ENCODE assay signal across 21 mouse cellular contexts in the genomic region with DNA sequence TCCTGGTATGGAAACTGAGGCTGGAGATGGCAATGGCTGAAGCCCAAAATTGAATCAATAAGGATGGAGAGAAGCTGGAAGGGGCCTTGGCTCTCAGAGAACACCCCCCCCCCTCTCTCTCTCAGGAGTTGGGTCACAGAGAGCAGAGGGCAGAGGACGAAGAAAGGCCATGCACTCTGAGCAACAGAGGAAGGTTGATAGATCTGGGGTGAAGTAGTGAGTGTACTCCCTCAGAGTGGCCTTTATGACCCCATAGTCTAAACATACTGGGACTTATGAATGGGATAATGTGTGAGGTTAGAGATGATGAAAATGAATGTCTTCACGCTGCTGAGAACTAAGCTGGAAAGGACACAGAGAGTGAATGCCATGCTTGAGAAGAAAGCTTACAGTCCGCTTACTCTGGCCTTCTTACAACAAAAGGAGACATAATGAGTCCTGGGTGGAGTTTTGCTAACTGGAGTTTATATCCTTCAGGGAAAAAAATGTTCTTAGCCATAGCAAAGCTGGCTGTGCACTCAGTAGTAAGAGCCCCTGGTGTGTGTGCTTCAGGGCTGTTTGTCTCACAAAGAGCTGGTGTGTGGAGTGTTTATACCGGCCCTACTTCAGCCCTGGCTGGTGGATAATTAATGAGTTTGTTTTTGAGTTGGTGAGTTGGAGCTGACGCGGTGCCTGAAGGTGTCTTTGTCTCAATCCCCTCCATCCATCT.
A peak's percentile ranks its signal among the peaks of the same experiment; 100 is the strongest.
DNase-seq lines count a peak whose midpoint lies in the region; ATAC-seq and TF ChIP-seq lines count a peak whose summit lies in the region.
"Had no signal": no experiment of that assay in that cellular context is flagged by ENCODE, and none has a peak within 500 bp of the region (broad histone marks: within the 10 kb centered on the region; RNA-seq: fewer than 3 reads in every experiment).

No protein-coding gene starts in this region.

- no peak for DNase-seq in midbrain, embryonic 10.5 days (ENCODE audit: low spot score)
- no peak for DNase-seq in midbrain, embryonic 11.5 days (ENCODE audit: low spot score, missing footprints)
- peak; percentile 50 for DNase-seq in embryo, embryonic 10.5 days (ENCODE audit: low spot score)
- peak; percentile 54 for DNase-seq in forebrain, embryonic 14.5 days (ENCODE audit: low spot score)
- no peak for DNase-seq in lung, postnatal 0 days (ENCODE audit: low spot score)
- DNase-seq in ovary, postnatal 36 days (ENCODE audit: low spot score), result no peak
- DNase-seq: adrenal gland, adult 2 months; B cell, adult 2 months; cerebellum, adult 9-11 months; heart, adult 18-20 months; heart, postnatal 36 days; kidney, adult 8-10 months; kidney, postnatal 25 days; lung, postnatal 10 days; right cerebral cortex, adult 18-20 months; thymus, postnatal 36 days had no signal

- H3K4me2 ChIP-seq in midbrain, embryonic 11.5 days, result no peak overlapping the region
- no peak overlapping the region for H3K4me2 ChIP-seq in forebrain, embryonic 14.5 days (ENCODE audit: low read length)
- H3K4me2 ChIP-seq in neural tube, embryonic 12.5 days (replicated peaks), result no peak overlapping the region
- no peak overlapping the region for H3K4me2 ChIP-seq in lung, postnatal 0 days (replicated peaks; ENCODE audit: low read depth, low read length)
- H3K4me2 ChIP-seq in kidney, embryonic 14.5 days (replicated peaks; ENCODE audit: low read depth, low read length), result no peak overlapping the region
- H3K4me2 ChIP-seq: heart, embryonic 13.5 days; limb, embryonic 15.5 days; liver, embryonic 15.5 days had no signal

- TF ChIP-seq CTCF in lung, postnatal 0 days (IDR thresholded peaks at IDR 0.05), result no peak

- no peaks in the 10 kb centered on the region for H3K9me3 ChIP-seq in midbrain, embryonic 10.5 days (replicated peaks)
- no peaks in the 10 kb centered on the region for H3K9me3 ChIP-seq in midbrain, embryonic 11.5 days (ENCODE audit: control insufficient read depth, low read length)
- no peaks in the 10 kb centered on the region for H3K9me3 ChIP-seq in forebrain, embryonic 14.5 days (replicated peaks; ENCODE audit: control insufficient read depth, low read length)
- no peaks in the 10 kb centered on the region for H3K9me3 ChIP-seq in neural tube, embryonic 12.5 days
- H3K9me3 ChIP-seq in lung, postnatal 0 days (ENCODE audit: low read length), result no peaks in the 10 kb centered on the region
- H3K9me3 ChIP-seq in kidney, embryonic 14.5 days (ENCODE audit: control insufficient read depth, low read length), result no peaks in the 10 kb centered on the region
- H3K9me3 ChIP-seq: heart, embryonic 13.5 days; limb, embryonic 15.5 days; liver, embryonic 15.5 days had no signal

- no peaks in the 10 kb centered on the region for H3K36me3 ChIP-seq in midbrain, embryonic 10.5 days
- H3K36me3 ChIP-seq in midbrain, embryonic 11.5 days (ENCODE audit: control insufficient read depth, insufficient read depth, low read length), result no peaks in the 10 kb centered on the region
- H3K36me3 ChIP-seq in forebrain, embryonic 14.5 days (ENCODE audit: control insufficient read depth, insufficient read depth, low read length), result no peaks in the 10 kb centered on the region
- no peaks in the 10 kb centered on the region for H3K36me3 ChIP-seq in neural tube, embryonic 12.5 days
- H3K36me3 ChIP-seq in lung, postnatal 0 days (ENCODE audit: insufficient read depth, low read length), result no peaks in the 10 kb centered on the region
- no peaks in the 10 kb centered on the region for H3K36me3 ChIP-seq in kidney, embryonic 14.5 days (ENCODE audit: control insufficient read depth, insufficient read depth, low read length)
- H3K36me3 ChIP-seq: heart, embryonic 13.5 days; limb, embryonic 15.5 days; liver, embryonic 15.5 days had no signal

- no peaks in the 10 kb centered on the region for H3K27me3 ChIP-seq in midbrain, embryonic 10.5 days (ENCODE audit: low read depth, poor library complexity, severe bottlenecking)
- no peaks in the 10 kb centered on the region for H3K27me3 ChIP-seq in midbrain, embryonic 11.5 days (ENCODE audit: control insufficient read depth, insufficient read depth, low read length)
- no peaks in the 10 kb centered on the region for H3K27me3 ChIP-seq in forebrain, embryonic 14.5 days (replicated peaks; ENCODE audit: control insufficient read depth, insufficient read depth, low read length)
- no peaks in the 10 kb centered on the region for H3K27me3 ChIP-seq in neural tube, embryonic 12.5 days (replicated peaks)
- H3K27me3 ChIP-seq in lung, postnatal 0 days (replicated peaks; ENCODE audit: insufficient read depth, low read length), result no peaks in the 10 kb centered on the region
- no peaks in the 10 kb centered on the region for H3K27me3 ChIP-seq in kidney, embryonic 14.5 days (ENCODE audit: control insufficient read depth, insufficient read depth, low read length)
- H3K27me3 ChIP-seq: heart, embryonic 13.5 days; limb, embryonic 15.5 days; liver, embryonic 15.5 days had no signal

- TF ChIP-seq EP300 in lung, postnatal 0 days (IDR thresholded peaks at IDR 0.05), result no peak

- H3K9ac ChIP-seq in midbrain, embryonic 11.5 days (ENCODE audit: low read length), result no peak overlapping the region
- no peak overlapping the region for H3K9ac ChIP-seq in forebrain, embryonic 14.5 days (ENCODE audit: low read length)
- H3K9ac ChIP-seq in neural tube, embryonic 12.5 days, result no peak overlapping the region
- no peak overlapping the region for H3K9ac ChIP-seq in lung, postnatal 0 days (replicated peaks; ENCODE audit: low read depth)
- H3K9ac ChIP-seq in kidney, embryonic 14.5 days (ENCODE audit: low read depth, low read length), result no peak overlapping the region
- H3K9ac ChIP-seq: heart, embryonic 13.5 days; limb, embryonic 15.5 days; liver, embryonic 15.5 days had no signal

- H3K4me3 ChIP-seq in midbrain, embryonic 10.5 days, result no peak overlapping the region
- H3K4me3 ChIP-seq in midbrain, embryonic 11.5 days (ENCODE audit: low read depth, low read length), result no peak overlapping the region
- H3K4me3 ChIP-seq in forebrain, embryonic 14.5 days (ENCODE audit: low read depth, low read length), result no peak overlapping the region
- no peak overlapping the region for H3K4me3 ChIP-seq in neural tube, embryonic 12.5 days
- H3K4me3 ChIP-seq in lung, postnatal 0 days (ENCODE audit: low read depth, low read length), result no peak overlapping the region
- no peak overlapping the region for H3K4me3 ChIP-seq in kidney, embryonic 14.5 days (ENCODE audit: low read length)
- H3K4me3 ChIP-seq: heart, embryonic 13.5 days; limb, embryonic 15.5 days; liver, embryonic 15.5 days had no signal

- H3K4me1 ChIP-seq in midbrain, embryonic 10.5 days, result peaks cover 11% of the 10 kb centered on the region
- H3K4me1 ChIP-seq in midbrain, embryonic 11.5 days (ENCODE audit: control insufficient read depth, insufficient read depth, low read length), result 0 out of 2 replicates have a peak, but pooled peaks cover 2% of the 10 kb centered on the region
- H3K4me1 ChIP-seq in forebrain, embryonic 14.5 days (ENCODE audit: control insufficient read depth, insufficient read depth, low read length), result peaks cover 10% of the 10 kb centered on the region
- H3K4me1 ChIP-seq in neural tube, embryonic 12.5 days, result 0 out of 2 replicates have a peak, but pooled peaks cover 2% of the 10 kb centered on the region
- no peaks in the 10 kb centered on the region for H3K4me1 ChIP-seq in lung, postnatal 0 days (ENCODE audit: insufficient read depth, low read depth, low read length)
- H3K4me1 ChIP-seq in kidney, embryonic 14.5 days (ENCODE audit: control insufficient read depth, insufficient read depth, low read length), result no peaks in the 10 kb centered on the region
- H3K4me1 ChIP-seq: limb, embryonic 15.5 days had no signal

- H3K27ac ChIP-seq in midbrain, embryonic 10.5 days (replicated peaks), result peak overlapping the region; percentile 55; the same call in 1 of the 2 replicates
- no peak overlapping the region for H3K27ac ChIP-seq in midbrain, embryonic 11.5 days (ENCODE audit: low read depth, low read length)
- H3K27ac ChIP-seq in forebrain, embryonic 14.5 days (ENCODE audit: low read depth, low read length), result 0 out of 2 replicates have a peak overlapping the region, but pooled peaks have one; percentile 29
- no peak overlapping the region for H3K27ac ChIP-seq in neural tube, embryonic 12.5 days
- no peak overlapping the region for H3K27ac ChIP-seq in lung, postnatal 0 days (ENCODE audit: low read length)
- H3K27ac ChIP-seq in kidney, embryonic 14.5 days (ENCODE audit: low read depth, low read length), result no peak overlapping the region
- H3K27ac ChIP-seq: heart, embryonic 13.5 days; limb, embryonic 15.5 days; liver, embryonic 15.5 days had no signal

- WGBS in midbrain, embryonic 10.5 days, result 29% methylated on average over 6 of the region's 6 CpGs
- 25% methylated on average over 6 of the region's 6 CpGs for WGBS in midbrain, embryonic 11.5 days
- WGBS in forebrain, embryonic 14.5 days, result 5% methylated on average over 6 of the region's 6 CpGs
- WGBS in neural tube, embryonic 12.5 days, result 20% methylated on average over 6 of the region's 6 CpGs
- WGBS in lung, postnatal 0 days, result 41% methylated on average over 6 of the region's 6 CpGs
- 55% methylated on average over 6 of the region's 6 CpGs for WGBS in kidney, embryonic 14.5 days

- no peak for ATAC-seq in midbrain, embryonic 11.5 days (ENCODE audit: low FRiP score)
- peak; percentile 71; the same call in 1 of the 2 replicates for ATAC-seq in forebrain, embryonic 14.5 days
- peak; percentile 63 for ATAC-seq in neural tube, embryonic 12.5 days (ENCODE audit: low FRiP score, low read depth)
- no peak for ATAC-seq in lung, postnatal 0 days
- no peak for ATAC-seq in kidney, embryonic 14.5 days (ENCODE audit: low FRiP score, low TSS enrichment)

Comparison
In these comparisons a context has a peak if more than half of its experiments do, and no peak if none do; other contexts are left out.
1. H3K27ac ChIP-seq: peak in midbrain, embryonic 10.5 days (single experiment) and forebrain, embryonic 14.5 days (single experiment); none in midbrain, embryonic 11.5 days (single experiment), neural tube, embryonic 12.5 days (single experiment), lung, postnatal 0 days (single experiment) and kidney, embryonic 14.5 days (single experiment).
2. DNase-seq: peak in embryo, embryonic 10.5 days (single experiment) and forebrain, embryonic 14.5 days (single experiment); none in midbrain, embryonic 10.5 days (single experiment), midbrain, embryonic 11.5 days (single experiment), lung, postnatal 0 days (single experiment) and ovary, postnatal 36 days (single experiment).
3. ATAC-seq: peak in forebrain, embryonic 14.5 days (single experiment) and neural tube, embryonic 12.5 days (single experiment); none in midbrain, embryonic 11.5 days (single experiment), lung, postnatal 0 days (single experiment) and kidney, embryonic 14.5 days (single experiment).